In the genomic region with DNA sequence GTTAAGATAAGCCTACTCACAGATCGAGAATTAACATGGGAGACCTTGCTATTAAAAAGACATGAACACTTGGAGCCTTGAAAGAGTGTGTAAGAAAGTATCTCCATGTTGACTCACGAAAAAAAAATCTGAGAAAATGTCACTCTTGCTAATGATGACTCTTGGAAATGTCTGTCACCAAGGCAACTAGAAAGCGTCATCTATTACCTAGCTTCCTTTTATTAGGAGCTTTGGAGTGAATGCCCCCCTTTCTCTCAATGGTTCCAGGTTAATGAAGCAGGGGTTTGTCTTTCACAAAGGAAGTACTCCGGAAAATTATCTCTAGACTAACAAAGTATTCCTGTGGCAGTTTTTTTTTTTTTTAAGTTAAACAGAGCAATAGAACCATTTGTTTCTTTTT, we compare ENCODE assay signal across 26 mouse cellular contexts. TPM values are rescaled to one million over a fixed set of nuclear protein-coding genes. Genes with fewer than 3 reads are reported as not detected.
"Had no signal": no experiment of that assay in that cellular context is flagged by ENCODE, and none has a peak within 500 bp of the region (broad histone marks: within the 10 kb centered on the region; RNA-seq: fewer than 3 reads in every experiment).

No protein-coding gene starts in this region.

- H3K4me2 ChIP-seq: limb, embryonic 13.5 days; neural tube, embryonic 15.5 days; stomach, embryonic 15.5 days had no signal

- ATAC-seq: intestine, embryonic 16.5 days; lung, postnatal 0 days had no signal

- H3K9ac ChIP-seq: limb, embryonic 13.5 days; liver, embryonic 14.5 days; neural tube, embryonic 15.5 days; stomach, embryonic 15.5 days had no signal

- DNase-seq: kidney, adult 8-10 months; kidney, postnatal 25 days; layer of hippocampus, adult 9-11 months; layer of hippocampus, postnatal 36 days; lung, adult 18-20 months; lung, postnatal 4 days; right cerebral cortex, postnatal 4 days; thymus, adult 2 months; thymus, postnatal 25 days had no signal

- H3K9me3 ChIP-seq: limb, embryonic 13.5 days; midbrain, embryonic 10.5 days; neural tube, embryonic 15.5 days; stomach, embryonic 15.5 days had no signal

- H3K4me3 ChIP-seq: limb, embryonic 13.5 days; midbrain, embryonic 10.5 days; myocyte; neural tube, embryonic 15.5 days; stomach, embryonic 15.5 days had no signal

- H3K27ac ChIP-seq: limb, embryonic 13.5 days; liver, embryonic 14.5 days; midbrain, embryonic 10.5 days; neural tube, embryonic 15.5 days; stomach, embryonic 15.5 days had no signal

- H3K27me3 ChIP-seq: limb, embryonic 13.5 days; neural tube, embryonic 15.5 days; stomach, embryonic 15.5 days had no signal

- H3K4me1 ChIP-seq: limb, embryonic 13.5 days; neural tube, embryonic 15.5 days; stomach, embryonic 15.5 days had no signal

- H3K36me3 ChIP-seq: limb, embryonic 13.5 days; midbrain, embryonic 10.5 days; neural tube, embryonic 15.5 days; stomach, embryonic 15.5 days had no signal

RNA-seq across cellular contexts. Expression of gene Fbxl21, which starts 6.0 kb away (rescaled TPM):
- total RNA-seq: megakaryocyte, adult 5-6 weeks had no signal

RNA-seq across cellular contexts. Expression of gene Lect2, which starts 32.0 kb away (rescaled TPM):
- total RNA-seq: layer of hippocampus, postnatal 36 days; left cerebral cortex, adult 8-10 months; left cerebral cortex, postnatal 25 days; megakaryocyte, adult 5-6 weeks had no signal
- polyA plus RNA-seq: limb, embryonic 13.5 days; lung, postnatal 0 days; midbrain, embryonic 10.5 days; myocyte; neural tube, embryonic 11.5 days; neural tube, embryonic 15.5 days; spleen, adult 2 months; testis, adult 2 months; thymus, adult 2 months; urinary bladder, adult 2 months had no signal

RNA-seq across cellular contexts. Expression of gene Il9, which starts 34.3 kb away (rescaled TPM):
- total RNA-seq: layer of hippocampus, postnatal 36 days; left cerebral cortex, adult 8-10 months; left cerebral cortex, postnatal 25 days; liver, adult 2 months; megakaryocyte, adult 5-6 weeks had no signal
- polyA plus RNA-seq: intestine, embryonic 16.5 days; kidney, embryonic 16.5 days; limb, embryonic 13.5 days; liver, adult 2 months; liver, embryonic 14.5 days; lung, postnatal 0 days; midbrain, embryonic 10.5 days; myocyte; neural tube, embryonic 11.5 days; neural tube, embryonic 15.5 days; spleen, adult 2 months; stomach, embryonic 15.5 days; urinary bladder, adult 2 months had no signal
